In genomic region chr15:85298167-85298781, GRCm38 (mm10) we compare ENCODE assay signal across 10 mouse cellular contexts. TPM values are rescaled to one million over a fixed set of nuclear protein-coding genes. Genes with fewer than 3 reads are reported as not detected.
DNase-seq lines count a peak whose midpoint lies in the region; ATAC-seq and TF ChIP-seq lines count a peak whose summit lies in the region.
"Had no signal": no experiment of that assay in that cellular context is flagged by ENCODE, and none has a peak within 500 bp of the region (broad histone marks: within the 10 kb centered on the region; RNA-seq: fewer than 3 reads in every experiment).

No protein-coding gene starts in this region.

- no peak for TF ChIP-seq POLR2A in lung, adult 2 months (IDR thresholded peaks at IDR 0.05; ENCODE audit: borderline replicate concordance, extremely low read depth, low read depth, low read length)

- H3K27ac ChIP-seq in heart, embryonic 12.5 days (ENCODE audit: poor library complexity, severe bottlenecking) = no peak overlapping the region
- peak overlapping the region; percentile 83 for H3K27ac ChIP-seq in lung, embryonic 15.5 days
- H3K27ac ChIP-seq in intestine, embryonic 14.5 days (ENCODE audit: low read depth) = no peak overlapping the region
- no peak overlapping the region for H3K27ac ChIP-seq in stomach, embryonic 14.5 days (ENCODE audit: low read length)
- H3K27ac ChIP-seq: liver, embryonic 14.5 days had no signal

- no peak for ATAC-seq in heart, embryonic 12.5 days (ENCODE audit: insufficient number of reproducible peaks, low FRiP score)
- peak; percentile 44; the same call in 1 of the 2 replicates for ATAC-seq in lung, embryonic 15.5 days (ENCODE audit: borderline replicate concordance, extremely low read depth, low FRiP score, low TSS enrichment)
- ATAC-seq in intestine, embryonic 14.5 days (replicated peaks; ENCODE audit: low FRiP score, low TSS enrichment, low read depth) = no peak
- ATAC-seq in stomach, embryonic 14.5 days (ENCODE audit: insufficient number of reproducible peaks, insufficient read depth, low FRiP score, low read depth) = no peak
- ATAC-seq: midbrain, embryonic 16.5 days had no signal

- H3K36me3 ChIP-seq in heart, embryonic 12.5 days = no peaks in the 10 kb centered on the region
- no peaks in the 10 kb centered on the region for H3K36me3 ChIP-seq in lung, embryonic 15.5 days
- no peaks in the 10 kb centered on the region for H3K36me3 ChIP-seq in intestine, embryonic 14.5 days (ENCODE audit: control insufficient read depth, insufficient read depth, low read length)
- no peaks in the 10 kb centered on the region for H3K36me3 ChIP-seq in stomach, embryonic 14.5 days (ENCODE audit: control insufficient read depth, insufficient read depth, low read length)

- 34% methylated on average over 17 of the region's 17 CpGs for WGBS in heart, embryonic 12.5 days
- 23% methylated on average over 17 of the region's 17 CpGs for WGBS in lung, embryonic 15.5 days
- 31% methylated on average over 17 of the region's 17 CpGs for WGBS in lung, adult 2 months
- WGBS in intestine, embryonic 14.5 days = 26% methylated on average over 17 of the region's 17 CpGs
- 29% methylated on average over 17 of the region's 17 CpGs for WGBS in stomach, embryonic 14.5 days

- peaks cover 5% of the 10 kb centered on the region; the same call in 1 of the 2 replicates for H3K27me3 ChIP-seq in heart, embryonic 12.5 days (replicated peaks)
- H3K27me3 ChIP-seq in lung, embryonic 15.5 days = no peaks in the 10 kb centered on the region
- no peaks in the 10 kb centered on the region for H3K27me3 ChIP-seq in intestine, embryonic 14.5 days (replicated peaks; ENCODE audit: control insufficient read depth, insufficient read depth, low read length)
- no peaks in the 10 kb centered on the region for H3K27me3 ChIP-seq in stomach, embryonic 14.5 days (ENCODE audit: control insufficient read depth, insufficient read depth, low read length)

- intact Hi-C loops in heart, postnatal 25 days (cut with DNase I) = no loop called here

- no peak for DNase-seq in heart, postnatal 25 days (ENCODE audit: low spot score)
- no peak for DNase-seq in lung, adult 2 months
- DNase-seq in intestine, embryonic 14.5 days (ENCODE audit: low spot score) = no peak
- DNase-seq in spleen, postnatal 36 days (ENCODE audit: low spot score in 2 of 2) = no peak
- DNase-seq in adrenal gland, postnatal 10 days = no peak

- peak overlapping the region; percentile 12; the same call in 1 of the 2 replicates for H3K4me3 ChIP-seq in heart, embryonic 12.5 days
- H3K4me3 ChIP-seq in lung, embryonic 15.5 days = peak overlapping the region; percentile 5; the same call in 1 of the 2 replicates
- H3K4me3 ChIP-seq in lung, adult 2 months (replicated peaks; ENCODE audit: extremely low read depth, low read depth, low read length) = no peak overlapping the region
- H3K4me3 ChIP-seq in intestine, embryonic 14.5 days (ENCODE audit: low read depth, low read length) = no peak overlapping the region
- no peak overlapping the region for H3K4me3 ChIP-seq in stomach, embryonic 14.5 days (ENCODE audit: low read depth, low read length)

- H3K4me2 ChIP-seq in heart, embryonic 12.5 days = peak overlapping the region; percentile 55
- H3K4me2 ChIP-seq in lung, embryonic 15.5 days = peak overlapping the region; percentile 50
- peak overlapping the region; percentile 33 for H3K4me2 ChIP-seq in intestine, embryonic 14.5 days (ENCODE audit: low read length)
- peak overlapping the region; percentile 33 for H3K4me2 ChIP-seq in stomach, embryonic 14.5 days (replicated peaks; ENCODE audit: low read depth, low read length)

- peaks cover 23% of the 10 kb centered on the region for H3K4me1 ChIP-seq in heart, embryonic 12.5 days (replicated peaks)
- H3K4me1 ChIP-seq in lung, embryonic 15.5 days = peaks cover 28% of the 10 kb centered on the region
- no peaks in the 10 kb centered on the region for H3K4me1 ChIP-seq in lung, adult 2 months (ENCODE audit: control insufficient read depth, insufficient read depth, low read length)
- H3K4me1 ChIP-seq in intestine, embryonic 14.5 days (replicated peaks; ENCODE audit: control insufficient read depth, insufficient read depth, low read length) = peaks cover 22% of the 10 kb centered on the region
- peaks cover 8% of the 10 kb centered on the region; the same call in 1 of the 2 replicates for H3K4me1 ChIP-seq in stomach, embryonic 14.5 days (ENCODE audit: control insufficient read depth, insufficient read depth, low read length)

- no peak overlapping the region for H3K9ac ChIP-seq in heart, embryonic 12.5 days
- H3K9ac ChIP-seq in lung, embryonic 15.5 days = no peak overlapping the region
- H3K9ac ChIP-seq in intestine, embryonic 14.5 days (ENCODE audit: low read length) = 0 out of 2 replicates have a peak overlapping the region, but pooled peaks have one; percentile 8
- H3K9ac ChIP-seq in stomach, embryonic 14.5 days (replicated peaks; ENCODE audit: low read depth, low read length) = no peak overlapping the region
- H3K9ac ChIP-seq: liver, embryonic 14.5 days had no signal

- no peak for TF ChIP-seq CTCF in lung, adult 2 months (IDR thresholded peaks at IDR 0.05; ENCODE audit: insufficient read depth, low read length)

- H3K9me3 ChIP-seq in heart, embryonic 12.5 days (replicated peaks) = 0 out of 2 replicates have a peak, but pooled peaks cover 3% of the 10 kb centered on the region
- no peaks in the 10 kb centered on the region for H3K9me3 ChIP-seq in lung, embryonic 15.5 days
- H3K9me3 ChIP-seq in intestine, embryonic 14.5 days (ENCODE audit: control insufficient read depth, low read length) = no peaks in the 10 kb centered on the region
- H3K9me3 ChIP-seq in stomach, embryonic 14.5 days (ENCODE audit: control insufficient read depth, low read depth, low read length) = no peaks in the 10 kb centered on the region

RNA-seq across cellular contexts. Expression of gene Atxn10, which starts 37.8 kb away (rescaled TPM):
- 240 and 241 TPM in 2 replicates for polyA plus RNA-seq in heart, embryonic 12.5 days (2016; fragmentation: Nextera tagmentation; extraction: Ambion mirVana)
- total RNA-seq in heart, postnatal 25 days (2021) = 10 to 100 TPM; 73.8 to 84.8 TPM
- 344 and 350 TPM in 2 replicates for polyA plus RNA-seq in lung, embryonic 15.5 days (2015; fragmentation: Nextera tagmentation; extraction: Ambion mirVana)
- 116 and 131 TPM in 2 replicates for polyA plus RNA-seq in lung, adult 2 months (2012; rRNA removed)
- 253 and 275 TPM in 2 replicates for polyA plus RNA-seq in intestine, embryonic 14.5 days (2014; fragmentation: Nextera tagmentation; extraction: Ambion mirVana)
- 258 and 265 TPM in 2 replicates for polyA plus RNA-seq in stomach, embryonic 14.5 days (2014; fragmentation: Nextera tagmentation; extraction: Ambion mirVana)
- 100 to 1,000 TPM; 107 to 110 TPM for total RNA-seq in adrenal gland, postnatal 10 days (2021)

Comparison
In these comparisons a context has a peak if more than half of its experiments do, and no peak if none do; other contexts are left out.
1. H3K4me3 ChIP-seq: peak in heart, embryonic 12.5 days (single experiment) and lung, embryonic 15.5 days (single experiment); none in lung, adult 2 months (single experiment), intestine, embryonic 14.5 days (single experiment) and stomach, embryonic 14.5 days (single experiment).
2. Peak in every context shown above with its lines, with median percentiles within 50 percentile points of each other: H3K4me2 ChIP-seq.